Mouse (Mus musculus) CD4-positive, CD25-positive, alpha-beta regulatory T cell (primary cell): ENCODE results near the gene Tmem237. TPM values are rescaled to one million over a fixed set of nuclear protein-coding genes. Genes with fewer than 3 reads are reported as not detected.

ENCODE experiments used
- polyA plus RNA-seq: library from polyadenylated mRNA; unstranded; fragments of 100-300 nt; shearing (Covaris generic); gene quantifications from one replicate; pipeline ENCODE4 v1.2.1, GENCODE M21; 2017

Tmem237 gene
- polyA plus RNA-seq: 8.9 TPM

DNA sequence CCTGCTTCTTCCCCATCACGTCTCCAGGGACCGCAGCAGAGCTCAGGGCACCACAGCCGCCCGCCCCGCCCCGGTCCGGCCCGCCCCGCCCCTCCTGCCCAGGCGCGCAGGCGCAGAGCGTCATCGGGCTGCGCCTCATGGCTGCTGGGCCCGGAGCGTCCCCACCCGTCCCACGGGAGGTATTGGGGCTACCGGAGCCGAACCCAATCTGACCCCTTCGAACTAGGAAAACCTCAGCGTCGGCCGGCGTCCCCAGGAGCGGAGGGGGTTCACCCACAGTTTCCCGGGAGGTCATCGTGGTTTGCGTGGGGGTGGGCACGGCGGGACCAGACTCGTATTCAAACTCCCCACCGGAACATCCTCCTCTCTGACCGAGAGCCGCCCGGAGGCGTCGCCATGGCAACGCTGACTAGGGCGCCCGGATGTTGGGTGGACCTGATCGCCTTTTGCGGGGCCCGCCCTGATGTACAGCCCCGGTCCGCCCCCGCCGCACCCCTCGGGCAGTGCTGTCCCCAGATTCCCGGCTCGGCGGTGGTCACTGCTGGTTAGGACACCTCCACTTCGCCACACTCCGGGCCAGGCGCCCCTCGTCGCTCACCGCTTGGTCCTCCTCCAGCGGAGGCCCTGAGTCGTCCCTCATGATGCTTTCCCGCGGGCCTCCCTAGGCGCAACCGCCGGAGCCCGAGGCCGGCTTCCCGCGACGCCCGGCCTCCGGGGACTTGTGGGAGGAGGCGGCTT is at the start of gene Tmem237:
Gene Tmem237 (minus strand): TSS at position 689 of the 738 bp plus-strand sequence.

GRCm38 (mm10) chr1:59163030-59163461 is 42.8 kb upstream of the Tmem237 start, which contains the start of gene Mpp4:
TSS of gene Mpp4 (minus strand) at chr1:59163389.

DNA sequence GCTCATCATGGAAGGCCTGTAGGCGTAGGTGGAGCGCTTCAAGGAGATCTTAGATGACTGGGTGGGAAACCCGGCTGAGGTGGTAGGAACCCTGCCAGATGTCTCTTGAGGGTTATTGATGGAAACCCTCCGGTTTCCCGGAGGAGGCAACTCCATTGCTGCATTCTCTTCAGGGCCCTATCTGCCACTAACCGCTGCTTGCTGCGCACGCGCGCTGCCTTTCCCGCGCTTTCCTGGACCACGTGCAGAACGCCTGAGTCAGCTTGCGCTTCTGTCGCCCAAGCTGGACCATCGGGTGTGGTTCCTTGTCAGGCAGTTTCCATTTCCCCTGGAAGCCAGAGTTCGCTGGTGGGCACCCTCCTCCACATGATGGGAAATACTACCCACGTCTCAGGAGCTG is 25.5 kb downstream of the Tmem237 start, which contains the start of gene C2cd6:
Gene C2cd6 (minus strand): TSS at position 196 of the 400 bp plus-strand sequence.

Other genes starting within 250 kb of the Tmem237 start
- gene Trak2, start 147.0 kb downstream of the Tmem237 start, polyA plus RNA-seq: 30.0 TPM
- gene Stradb, start 146.9 kb downstream of the Tmem237 start, polyA plus RNA-seq: 27.3 TPM
- gene C2cd6, start 25.5 kb downstream of the Tmem237 start, polyA plus RNA-seq: 0.11 TPM
- 0.10 TPM for gene Mpp4, start 43.0 kb upstream of the Tmem237 start, polyA plus RNA-seq
- gene Als2, start 116.8 kb upstream of the Tmem237 start, polyA plus RNA-seq: 8.6 TPM
- gene Cdk15, start 136.5 kb upstream of the Tmem237 start, polyA plus RNA-seq: not detected